Mouse (Mus musculus) hindbrain, postnatal 0 days (tissue): ENCODE measurements at regions not wholly inside any gene's neighbourhood (a gene's known extent, or its start where the extent isn't known, plus 50 kb on each side); places are given as distances from the start of the nearest gene placed in this dataset.

Source experiments
- ATAC-seq: fragments of 200-750 bp; cut with Nextera tagmentation; 2 replicates; pipeline ENCODE4 v1.8.0; 2017; ENCODE audit warnings: mild to moderate bottlenecking, moderate TSS enrichment, moderate library complexity
- DNase-seq: peaks from one replicate; pipeline ENCODE4 v3.0.0-alpha.2; 2015; ENCODE audit warnings: low spot score
- H3K27ac ChIP-seq: fragments of 300-500 bp; sonication (generic); 2 replicates; pipeline ENCODE4 v1.5.1; 2014; ENCODE audit warnings: mild to moderate bottlenecking
- H3K27me3 ChIP-seq: fragments of 300-500 bp; sonication (generic); 2 replicates; pipeline ENCODE4 v1.6.1; 2014; ENCODE audit warnings: low read length, mixed read lengths; ENCODE audit not compliant: insufficient read depth
- H3K36me3 ChIP-seq: fragments of 300-500 bp; sonication (generic); 2 replicates; pipeline ENCODE4 v1.6.1; 2014; ENCODE audit warnings: low read length, mixed read lengths; ENCODE audit not compliant: insufficient read depth
- H3K4me1 ChIP-seq: fragments of 300-500 bp; sonication (generic); 2 replicates; pipeline ENCODE4 v1.6.1; 2014; ENCODE audit warnings: antibody characterized with exemption, low read length, mixed read lengths; ENCODE audit not compliant: insufficient read depth
- H3K4me2 ChIP-seq: fragments of 300-500 bp; sonication (generic); 2 replicates; pipeline ENCODE4 v1.6.1; 2014; ENCODE audit warnings: low read depth, mild to moderate bottlenecking, low read length, moderate library complexity, mixed read lengths
- H3K4me3 ChIP-seq: fragments of 300-500 bp; sonication (generic); 2 replicates; pipeline ENCODE4 v1.5.1; 2014; ENCODE audit warnings: low read length
- H3K9ac ChIP-seq: fragments of 300-500 bp; sonication (generic); replicated peaks from 2 replicates; pipeline ENCODE4 v1.6.1; 2014; ENCODE audit warnings: mild to moderate bottlenecking, low read length, moderate library complexity, mixed read lengths
- H3K9me3 ChIP-seq: fragments of 300-500 bp; sonication (generic); 2 replicates; pipeline ENCODE4 v1.6.1; 2016; ENCODE audit warnings: low read length, mixed read lengths
- CTCF ChIP-seq: IDR thresholded peaks from 2 replicates; pipeline ENCODE4 v1.5.1; 2016; ENCODE audit warnings: antibody characterized with exemption, control low read depth, low read depth
- WGBS: fragments of 180-500 bp; shearing (Covaris S2); extraction: QIAGEN DNeasy Blood & Tissue Kit; methylation state at CpG from one replicate; pipeline ENCODE4 v1.1.7; 2014; 5-methylcytosine and 5-hydroxymethylcytosine counted together

- H3K9me3 ChIP-seq = no peaks in the 10 kb centered on the region
- WGBS = 64% methylated on average over 6 of the region's 6 CpGs
- H3K9ac ChIP-seq = no peak overlapping the region
These were observed 172.9 kb upstream of the Tpk1 start for GRCm38 (mm10) chr6:43838960-43839359.

GRCm38 (mm10) chr6:43829903-43830302, 163.8 kb upstream of the Tpk1 start:
- no peak for ATAC-seq
- no peak for DNase-seq
- Histone ChIP-seq H3K9me3 (no peaks in the 10 kb centered on the region), H3K36me3 (no peaks in the 10 kb centered on the region), H3K4me3 (no peak overlapping the region), H3K27ac (no peak overlapping the region), H3K4me2 (no peak overlapping the region), H3K9ac (no peak overlapping the region), H3K27me3 (no peaks in the 10 kb centered on the region), H3K4me1 (no peaks in the 10 kb centered on the region)
- 65% methylated on average over 3 of the region's 3 CpGs for WGBS
- no peak for TF ChIP-seq CTCF

More at GRCm38 (mm10) chr6:43838960-43839359, 172.9 kb upstream of the Tpk1 start:
- no peaks in the 10 kb centered on the region for H3K27me3 ChIP-seq
- H3K27ac ChIP-seq = no peak overlapping the region
- H3K36me3 ChIP-seq = no peaks in the 10 kb centered on the region
- TF ChIP-seq CTCF = no peak
- no peak for ATAC-seq
- no peak overlapping the region for H3K4me2 ChIP-seq
- H3K4me1 ChIP-seq = no peaks in the 10 kb centered on the region
- DNase-seq = no peak
- no peak overlapping the region for H3K4me3 ChIP-seq
